Mouse (Mus musculus): ENCODE measurements around the gene Thrb.

- TF ChIP-seq TCF12 (IDR thresholded peaks at IDR 0.05; ENCODE audit: insufficient read depth, poor library complexity, severe bottlenecking), result no peak
- no peak for TF ChIP-seq SRF (IDR thresholded peaks at IDR 0.05; ENCODE audit: control insufficient read depth, insufficient read length, low read depth)
- TF ChIP-seq POLR2A (IDR thresholded peaks at IDR 0.05; ENCODE audit: insufficient read length, low read depth), result no peak
- no peak for TF ChIP-seq USF1 (IDR thresholded peaks at IDR 0.05; ENCODE audit: low read depth)
- TF ChIP-seq MYOD1 (IDR thresholded peaks at IDR 0.05; ENCODE audit: control insufficient read depth in 1 of 3, insufficient read length in 2 of 3, low read depth in 2 of 3), result no peak
Observed at GRCm38 (mm10) chr14:18031941-18032340, 371.9 kb downstream of the Thrb start.
